9 mouse cellular contexts compared by ENCODE assay signal in genomic region chr15:77782449-77783014, GRCm38 (mm10). TPM values are rescaled to one million over a fixed set of nuclear protein-coding genes. Genes with fewer than 3 reads are reported as not detected.
DNase-seq lines count a peak whose midpoint lies in the region; ATAC-seq lines count a peak whose summit lies in the region.
"Had no signal": no experiment of that assay in that cellular context is flagged by ENCODE, and none has a peak within 500 bp of the region (broad histone marks: within the 10 kb centered on the region; RNA-seq: fewer than 3 reads in every experiment).

No protein-coding gene starts in this region.

- H3K9me3 ChIP-seq in midbrain, embryonic 15.5 days: no peaks in the 10 kb centered on the region
- H3K9me3 ChIP-seq: liver, embryonic 15.5 days had no signal

- no peak for ATAC-seq in midbrain, embryonic 15.5 days (replicated peaks)

- H3K9ac ChIP-seq in midbrain, embryonic 15.5 days: no peak overlapping the region
- H3K9ac ChIP-seq: liver, embryonic 15.5 days had no signal

- H3K4me2 ChIP-seq in midbrain, embryonic 15.5 days: no peak overlapping the region
- H3K4me2 ChIP-seq: liver, embryonic 15.5 days had no signal

- 81% methylated on average over 11 of the region's 11 CpGs for WGBS in midbrain, embryonic 15.5 days

- DNase-seq in adrenal gland, postnatal 10 days: peak; percentile 67
- DNase-seq in adrenal gland, adult 8-10 months: no peak
- DNase-seq in spleen, adult 12 weeks (ENCODE audit: low spot score): peak; percentile 26
- no peak for DNase-seq in spleen, postnatal 4 days (ENCODE audit: low spot score in 2 of 2)
- peak; percentile 54 to 59 for DNase-seq in kidney, postnatal 4 days
- DNase-seq in thymus, postnatal 25 days: peak; percentile 60
- no peak for DNase-seq in ovary, postnatal 14 days (ENCODE audit: low spot score)

- no peaks in the 10 kb centered on the region for H3K27me3 ChIP-seq in midbrain, embryonic 15.5 days (replicated peaks)
- H3K27me3 ChIP-seq: liver, embryonic 15.5 days had no signal

- H3K36me3 ChIP-seq in midbrain, embryonic 15.5 days (replicated peaks): peaks cover 33% of the 10 kb centered on the region; the same call in 1 of the 2 replicates

- no peaks in the 10 kb centered on the region for H3K4me1 ChIP-seq in midbrain, embryonic 15.5 days
- H3K4me1 ChIP-seq: liver, embryonic 15.5 days had no signal

- H3K27ac ChIP-seq in midbrain, embryonic 15.5 days: no peak overlapping the region
- H3K27ac ChIP-seq: liver, embryonic 15.5 days had no signal

- H3K4me3 ChIP-seq in midbrain, embryonic 15.5 days: no peak overlapping the region
- H3K4me3 ChIP-seq: liver, embryonic 15.5 days had no signal

RNA-seq across cellular contexts. Expression of gene Apol8, which starts 25.7 kb away (rescaled TPM):
- total RNA-seq in adrenal gland, postnatal 10 days (2021): under 1 TPM; 0.39 to 0.88 TPM
- under 1 TPM; 0.14 to 0.43 (median 0.15) TPM for total RNA-seq in adrenal gland, adult 8-10 months (2022)
- polyA plus RNA-seq in midbrain, embryonic 15.5 days (2015; fragmentation: Nextera tagmentation; extraction: Ambion mirVana): 0.18 and 0.23 TPM in 2 replicates

RNA-seq across cellular contexts. Expression of gene Apol9b, which starts 53.7 kb away (rescaled TPM):
- total RNA-seq in adrenal gland, postnatal 10 days (2021): under 1 TPM; 0.30 to 0.42 TPM
- total RNA-seq in adrenal gland, adult 8-10 months (2022): 1 to 10 TPM in 2 of 4 experiments, under 1 TPM in 2; 0.35 to 1.7 (median 0.78) TPM
- polyA plus RNA-seq in midbrain, embryonic 15.5 days (2015; fragmentation: Nextera tagmentation; extraction: Ambion mirVana): not detected in 2 replicates

RNA-seq across cellular contexts. Expression of gene Myh9, which starts 59.4 kb away (rescaled TPM):
- total RNA-seq in adrenal gland, postnatal 10 days (2021): 100 to 1,000 TPM; 222 to 260 TPM
- total RNA-seq in adrenal gland, adult 8-10 months (2022): 100 to 1,000 TPM; 304 to 366 (median 340) TPM
- polyA plus RNA-seq in midbrain, embryonic 15.5 days (2015; fragmentation: Nextera tagmentation; extraction: Ambion mirVana): 11.9 and 14.2 TPM in 2 replicates

Comparison
In these comparisons a context has a peak if more than half of its experiments do, and no peak if none do; other contexts are left out.
1. DNase-seq: peak in adrenal gland, postnatal 10 days (single experiment), spleen, adult 12 weeks (single experiment), kidney, postnatal 4 days (2 of 2) and thymus, postnatal 25 days (single experiment); none in adrenal gland, adult 8-10 months (single experiment), spleen, postnatal 4 days (0 of 2) and ovary, postnatal 14 days (single experiment).